ENCODE assay signal across 8 mouse cellular contexts in the genomic region with DNA sequence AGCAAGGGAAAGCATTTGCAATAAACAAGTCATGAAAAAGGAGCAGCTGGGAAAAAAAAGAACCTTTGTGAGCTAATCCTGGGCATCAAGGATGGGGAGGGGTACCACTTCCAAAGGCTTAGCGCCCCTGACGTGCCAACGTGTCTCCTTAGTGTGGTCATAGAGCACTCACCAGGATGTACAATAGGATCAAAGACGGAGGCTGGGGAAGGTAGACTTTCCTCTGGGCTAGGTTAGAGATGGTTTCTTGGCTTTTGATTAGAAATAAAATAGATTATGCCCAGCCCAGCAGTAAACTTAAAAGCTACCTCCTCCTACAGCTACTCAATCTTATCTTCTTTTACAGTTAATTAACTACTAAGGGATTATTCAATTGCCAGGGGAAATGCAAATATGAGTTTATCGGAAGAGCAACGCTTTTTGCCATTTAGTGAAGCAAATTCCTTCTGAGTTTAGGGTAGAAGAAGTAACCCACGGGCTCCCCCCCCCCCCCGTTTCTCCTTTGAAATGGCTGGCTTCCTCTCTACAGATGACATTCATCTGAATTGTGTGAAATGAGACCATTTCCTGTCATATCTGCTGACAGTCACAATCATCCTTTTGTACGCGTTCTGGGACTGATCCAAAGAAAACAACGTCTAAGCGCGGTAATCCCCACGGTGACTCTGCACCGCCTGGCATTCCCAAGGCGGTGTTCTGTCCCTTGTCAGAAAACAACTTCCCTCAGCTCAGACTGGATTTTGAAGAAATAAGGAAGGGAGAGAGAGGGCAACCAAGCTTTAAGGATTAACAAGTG.
A peak's percentile ranks its signal among the peaks of the same experiment; 100 is the strongest.
DNase-seq lines count a peak whose midpoint lies in the region; ATAC-seq and TF ChIP-seq lines count a peak whose summit lies in the region.

No protein-coding gene starts in this region.

- 46% methylated on average over 16 of the region's 16 CpGs for WGBS in stomach, embryonic 14.5 days
- WGBS in stomach, postnatal 0 days: 38% methylated on average over 16 of the region's 16 CpGs
- 58% methylated on average over 16 of the region's 16 CpGs for WGBS in kidney, embryonic 16.5 days

- no peaks in the 10 kb centered on the region for H3K9me3 ChIP-seq in stomach, embryonic 14.5 days (ENCODE audit: control insufficient read depth, low read depth, low read length)
- no peaks in the 10 kb centered on the region for H3K9me3 ChIP-seq in stomach, postnatal 0 days (ENCODE audit: control insufficient read depth, low read length)
- H3K9me3 ChIP-seq in kidney, embryonic 16.5 days (ENCODE audit: low read length): no peaks in the 10 kb centered on the region

- H3K27me3 ChIP-seq in stomach, embryonic 14.5 days (ENCODE audit: control insufficient read depth, insufficient read depth, low read length): no peaks in the 10 kb centered on the region
- no peaks in the 10 kb centered on the region for H3K27me3 ChIP-seq in stomach, postnatal 0 days (ENCODE audit: control insufficient read depth, insufficient read depth, low read length)
- H3K27me3 ChIP-seq in kidney, embryonic 16.5 days (ENCODE audit: insufficient read depth, low read length): no peaks in the 10 kb centered on the region

- H3K9ac ChIP-seq in stomach, embryonic 14.5 days (replicated peaks; ENCODE audit: low read depth, low read length): no peak overlapping the region
- no peak overlapping the region for H3K9ac ChIP-seq in stomach, postnatal 0 days (ENCODE audit: low read length)
- no peak overlapping the region for H3K9ac ChIP-seq in kidney, embryonic 16.5 days (replicated peaks; ENCODE audit: low read length)

- no peak overlapping the region for H3K4me2 ChIP-seq in stomach, embryonic 14.5 days (replicated peaks; ENCODE audit: low read depth, low read length)
- no peak overlapping the region for H3K4me2 ChIP-seq in stomach, postnatal 0 days (replicated peaks; ENCODE audit: low read depth)
- H3K4me2 ChIP-seq in kidney, embryonic 16.5 days (replicated peaks; ENCODE audit: low read depth, low read length): no peak overlapping the region

- H3K4me1 ChIP-seq in stomach, embryonic 14.5 days (ENCODE audit: control insufficient read depth, insufficient read depth, low read length): peaks cover 4% of the 10 kb centered on the region; the same call in 1 of the 2 replicates
- no peaks in the 10 kb centered on the region for H3K4me1 ChIP-seq in stomach, postnatal 0 days (replicated peaks; ENCODE audit: control insufficient read depth, insufficient read depth)
- H3K4me1 ChIP-seq in kidney, embryonic 16.5 days (ENCODE audit: insufficient read depth, low read length): no peaks in the 10 kb centered on the region

- H3K4me3 ChIP-seq in stomach, embryonic 14.5 days (ENCODE audit: low read depth, low read length): no peak overlapping the region
- no peak overlapping the region for H3K4me3 ChIP-seq in stomach, postnatal 0 days (ENCODE audit: low read depth, low read length)
- H3K4me3 ChIP-seq in kidney, embryonic 16.5 days (ENCODE audit: low read length): no peak overlapping the region

- ATAC-seq in stomach, embryonic 14.5 days (ENCODE audit: insufficient number of reproducible peaks, insufficient read depth, low FRiP score, low read depth): no peak
- no peak for ATAC-seq in stomach, postnatal 0 days (ENCODE audit: low FRiP score, low TSS enrichment)
- no peak for ATAC-seq in kidney, embryonic 16.5 days (ENCODE audit: low FRiP score, low TSS enrichment)

- DNase-seq in adrenal gland, adult 2 months: peak; percentile 24
- DNase-seq in adrenal gland, adult 8-10 months: no peak
- no peak for DNase-seq in stomach, postnatal 0 days (ENCODE audit: low spot score)
- DNase-seq in yolk sac, embryonic 10.5 days (ENCODE audit: low spot score): no peak
- DNase-seq in thymus, postnatal 4 days: no peak
- DNase-seq in cerebellum, postnatal 36 days: no peak

- H3K27ac ChIP-seq in stomach, embryonic 14.5 days (ENCODE audit: low read length): 0 out of 2 replicates have a peak overlapping the region, but pooled peaks have one; percentile 44
- no peak overlapping the region for H3K27ac ChIP-seq in stomach, postnatal 0 days (replicated peaks)
- peak overlapping the region; percentile 69 for H3K27ac ChIP-seq in kidney, embryonic 16.5 days (ENCODE audit: low read length)

- no peak for TF ChIP-seq CTCF in stomach, postnatal 0 days (IDR thresholded peaks at IDR 0.05; ENCODE audit: low read depth)

- no peak for TF ChIP-seq EP300 in stomach, postnatal 0 days (optimal IDR thresholded peaks at IDR 0.05)

- peaks cover 5% of the 10 kb centered on the region; the same call in 1 of the 2 replicates for H3K36me3 ChIP-seq in stomach, embryonic 14.5 days (ENCODE audit: control insufficient read depth, insufficient read depth, low read length)
- no peaks in the 10 kb centered on the region; the same call in 1 of the 2 replicates for H3K36me3 ChIP-seq in stomach, postnatal 0 days (ENCODE audit: control insufficient read depth, insufficient read depth, low read length)
- H3K36me3 ChIP-seq in kidney, embryonic 16.5 days (ENCODE audit: insufficient read depth, low read length): peaks cover 65% of the 10 kb centered on the region
